ENCODE assay signal across 31 mouse cellular contexts in genomic region chr7:133684701-133685100, GRCm38 (mm10). TPM values are rescaled to one million over a fixed set of nuclear protein-coding genes. Genes with fewer than 3 reads are reported as not detected.
A peak's percentile ranks its signal among the peaks of the same experiment; 100 is the strongest.
DNase-seq lines count a peak whose midpoint lies in the region; ATAC-seq lines count a peak whose summit lies in the region.
"Had no signal": no experiment of that assay in that cellular context is flagged by ENCODE, and none has a peak within 500 bp of the region (broad histone marks: within the 10 kb centered on the region; RNA-seq: fewer than 3 reads in every experiment).

No protein-coding gene starts in this region.

- intact Hi-C loops in left cerebral cortex, postnatal 4 days (cut with DNase I) = no loop called here

- ATAC-seq in liver, embryonic 11.5 days (replicated peaks; ENCODE audit: low FRiP score) = 0 out of 2 replicates have a peak, but pooled peaks have one; percentile 13
- ATAC-seq in liver, embryonic 12.5 days = no peak
- ATAC-seq in granulocyte monocyte progenitor cell, adult 5-6 weeks (replicated peaks; ENCODE audit: poor library complexity, severe bottlenecking) = peak; percentile 82
- ATAC-seq: forebrain, embryonic 13.5 days; forebrain, embryonic 16.5 days; hindbrain, postnatal 0 days had no signal

- H3K4me1 ChIP-seq in liver, embryonic 11.5 days (replicated peaks; ENCODE audit: control insufficient read depth, insufficient read depth, low read length) = no peaks in the 10 kb centered on the region
- no peaks in the 10 kb centered on the region for H3K4me1 ChIP-seq in liver, embryonic 12.5 days
- peaks cover 16% of the 10 kb centered on the region for H3K4me1 ChIP-seq in megakaryocyte, embryonic 14.5 days
- H3K4me1 ChIP-seq: forebrain, embryonic 10.5 days; forebrain, embryonic 13.5 days had no signal

- peaks cover 33% of the 10 kb centered on the region for H3K36me3 ChIP-seq in liver, embryonic 11.5 days (ENCODE audit: control insufficient read depth, insufficient read depth, low read length)
- H3K36me3 ChIP-seq in liver, embryonic 12.5 days = peaks cover 59% of the 10 kb centered on the region
- peaks cover 40% of the 10 kb centered on the region for H3K36me3 ChIP-seq in megakaryocyte, embryonic 14.5 days (replicated peaks; ENCODE audit: low read length)

- no peak overlapping the region for H3K27ac ChIP-seq in liver, embryonic 11.5 days (ENCODE audit: low read depth, low read length)
- no peak overlapping the region for H3K27ac ChIP-seq in liver, embryonic 12.5 days
- H3K27ac ChIP-seq: forebrain, embryonic 10.5 days; forebrain, embryonic 13.5 days; gastrocnemius, adult 2 months; heart, embryonic 15.5 days; hindbrain, embryonic 14.5 days; hindbrain, postnatal 0 days had no signal

- no peaks in the 10 kb centered on the region for H3K27me3 ChIP-seq in liver, embryonic 11.5 days (replicated peaks; ENCODE audit: control insufficient read depth, insufficient read depth, low read length)
- H3K27me3 ChIP-seq in liver, embryonic 12.5 days (replicated peaks) = no peaks in the 10 kb centered on the region
- peaks cover 14% of the 10 kb centered on the region for H3K27me3 ChIP-seq in megakaryocyte, embryonic 14.5 days (replicated peaks)
- H3K27me3 ChIP-seq: CH12.LX; forebrain, embryonic 13.5 days; heart, embryonic 12.5 days; heart, embryonic 15.5 days had no signal

- no peak overlapping the region for H3K4me3 ChIP-seq in liver, embryonic 11.5 days (ENCODE audit: low read depth, low read length)
- no peak overlapping the region for H3K4me3 ChIP-seq in liver, embryonic 12.5 days
- H3K4me3 ChIP-seq in megakaryocyte, embryonic 14.5 days (replicated peaks) = peak overlapping the region; percentile 46
- H3K4me3 ChIP-seq: forebrain, embryonic 10.5 days; forebrain, embryonic 13.5 days; gastrocnemius, adult 2 months; heart, embryonic 12.5 days; heart, embryonic 15.5 days had no signal

- H3K9me3 ChIP-seq in liver, embryonic 11.5 days (ENCODE audit: control insufficient read depth, low read length) = peaks cover 3% of the 10 kb centered on the region; the same call in 1 of the 2 replicates
- H3K9me3 ChIP-seq in liver, embryonic 12.5 days (replicated peaks) = 0 out of 2 replicates have a peak, but pooled peaks cover 14% of the 10 kb centered on the region
- H3K9me3 ChIP-seq in megakaryocyte, embryonic 14.5 days = peaks cover 43% of the 10 kb centered on the region

- no peak overlapping the region for H3K9ac ChIP-seq in liver, embryonic 11.5 days (ENCODE audit: low read depth, low read length)
- H3K9ac ChIP-seq in liver, embryonic 12.5 days = no peak overlapping the region
- H3K9ac ChIP-seq: forebrain, embryonic 13.5 days; heart, embryonic 12.5 days; heart, embryonic 15.5 days; hindbrain, embryonic 14.5 days had no signal

- 95% methylated on average over 6 of the region's 6 CpGs for WGBS in liver, embryonic 11.5 days
- 85% methylated on average over 6 of the region's 6 CpGs for WGBS in liver, embryonic 12.5 days (ENCODE audit: insufficient replicate concordance)

- DNase-seq in liver, embryonic 11.5 days (ENCODE audit: low spot score) = no peak
- DNase-seq in 416B (ENCODE audit: low read depth) = peak; percentile 47
- no peak for DNase-seq in gastrocnemius, adult 18-20 months (ENCODE audit: low spot score)
- DNase-seq in layer of hippocampus, adult 8-10 months (ENCODE audit: low spot score in 2 of 2) = no peak
- DNase-seq in left cerebral cortex, postnatal 4 days = no peak
- DNase-seq: adrenal gland, adult 2 months; adrenal gland, postnatal 14 days; cerebellum, adult 11 months; cerebellum, adult 2 months; cerebellum, adult 9-11 months; cerebellum, postnatal 25 days; gastrocnemius, adult 2 months; gastrocnemius, postnatal 14 days; heart, adult 18-20 months; heart, postnatal 10 days; heart, postnatal 36 days had no signal

- H3K4me2 ChIP-seq in liver, embryonic 11.5 days = no peak overlapping the region
- no peak overlapping the region for H3K4me2 ChIP-seq in liver, embryonic 12.5 days
- H3K4me2 ChIP-seq: forebrain, embryonic 13.5 days; heart, embryonic 12.5 days; heart, embryonic 15.5 days; hindbrain, embryonic 14.5 days had no signal

RNA-seq across cellular contexts. Expression of gene Mmp21, which starts 4.8 kb away (rescaled TPM):
- 0.13 TPM in 1 of 2 replicates, not detected in the other for polyA plus RNA-seq in liver, embryonic 11.5 days (2014; fragmentation: Nextera tagmentation; extraction: Ambion mirVana)
- polyA plus RNA-seq in liver, embryonic 12.5 days (2016; fragmentation: Nextera tagmentation; extraction: Ambion mirVana) = not detected in 2 replicates
- total RNA-seq in granulocyte monocyte progenitor cell, adult 5-6 weeks (2014; fragmentation: Nextera tagmentation) = not detected in 2 replicates
- 0.52 TPM in 1 of 2 replicates, not detected in the other for total RNA-seq in granulocyte monocyte progenitor cell, adult 5-6 weeks (2017)
- polyA plus RNA-seq in megakaryocyte, embryonic 14.5 days (2012; ENCODE audit: insufficient read depth, low replicate concordance) = not detected in 2 replicates
- not detected for total RNA-seq in gastrocnemius, adult 18-20 months (2021)
- under 1 TPM in 3 of 4 experiments, not detected in 1; 0.18 to 0.23 (median 0.20) TPM for total RNA-seq in layer of hippocampus, adult 8-10 months (2022)
- total RNA-seq in left cerebral cortex, postnatal 4 days (2021) = not detected
- total RNA-seq: adrenal gland, adult 2 months; adrenal gland, postnatal 14 days; adrenal gland, postnatal 4 days; CH12.LX; G1E; gastrocnemius, adult 2 months; gastrocnemius, postnatal 14 days; gastrocnemius, postnatal 4 days; heart, adult 18-20 months; heart, postnatal 10 days; heart, postnatal 36 days; hindbrain, postnatal 0 days had no signal
- polyA plus RNA-seq: cerebellum, adult 2 months; forebrain, embryonic 10.5 days; G1E; heart, embryonic 15.5 days; hindbrain, embryonic 11.5 days had no signal

RNA-seq across cellular contexts. Expression of gene Bccip, which starts 24.4 kb away (rescaled TPM):
- 200 and 201 TPM in 2 replicates for polyA plus RNA-seq in liver, embryonic 11.5 days (2014; fragmentation: Nextera tagmentation; extraction: Ambion mirVana)
- 132 and 135 TPM in 2 replicates for polyA plus RNA-seq in liver, embryonic 12.5 days (2016; fragmentation: Nextera tagmentation; extraction: Ambion mirVana)
- total RNA-seq in granulocyte monocyte progenitor cell, adult 5-6 weeks (2014; fragmentation: Nextera tagmentation) = 77.6 and 89.6 TPM in 2 replicates
- 97.7 and 112 TPM in 2 replicates for total RNA-seq in granulocyte monocyte progenitor cell, adult 5-6 weeks (2017)
- 14.0 and 58.2 TPM in 2 replicates for polyA plus RNA-seq in megakaryocyte, embryonic 14.5 days (2012; ENCODE audit: insufficient read depth, low replicate concordance)
- total RNA-seq in gastrocnemius, adult 18-20 months (2021) = 10 to 100 TPM; 81.4 to 84.1 TPM
- 10 to 100 TPM; 71.3 to 76.6 (median 74.9) TPM for total RNA-seq in layer of hippocampus, adult 8-10 months (2022)
- total RNA-seq in left cerebral cortex, postnatal 4 days (2021) = 10 to 100 TPM; 52.8 to 55.4 TPM

RNA-seq across cellular contexts. Expression of gene Uros, which starts 25.2 kb away (rescaled TPM):
- polyA plus RNA-seq in liver, embryonic 11.5 days (2014; fragmentation: Nextera tagmentation; extraction: Ambion mirVana) = 129 and 150 TPM in 2 replicates
- 180 and 189 TPM in 2 replicates for polyA plus RNA-seq in liver, embryonic 12.5 days (2016; fragmentation: Nextera tagmentation; extraction: Ambion mirVana)
- 16.1 and 17.3 TPM in 2 replicates for total RNA-seq in granulocyte monocyte progenitor cell, adult 5-6 weeks (2014; fragmentation: Nextera tagmentation)
- 11.9 and 15.1 TPM in 2 replicates for total RNA-seq in granulocyte monocyte progenitor cell, adult 5-6 weeks (2017)
- polyA plus RNA-seq in megakaryocyte, embryonic 14.5 days (2012; ENCODE audit: insufficient read depth, low replicate concordance) = 1.6 TPM in 1 of 2 replicates, not detected in the other
- 10 to 100 TPM; 12.4 to 14.4 TPM for total RNA-seq in gastrocnemius, adult 18-20 months (2021)
- total RNA-seq in layer of hippocampus, adult 8-10 months (2022) = 10 to 100 TPM; 17.0 to 23.8 (median 19.4) TPM
- total RNA-seq in left cerebral cortex, postnatal 4 days (2021) = 10 to 100 TPM; 13.1 to 15.0 TPM

RNA-seq across cellular contexts. Expression of gene Edrf1, which starts 47.4 kb away (rescaled TPM):
- polyA plus RNA-seq in liver, embryonic 11.5 days (2014; fragmentation: Nextera tagmentation; extraction: Ambion mirVana) = 23.0 and 24.4 TPM in 2 replicates
- 18.6 and 19.2 TPM in 2 replicates for polyA plus RNA-seq in liver, embryonic 12.5 days (2016; fragmentation: Nextera tagmentation; extraction: Ambion mirVana)
- 25.7 and 31.9 TPM in 2 replicates for total RNA-seq in granulocyte monocyte progenitor cell, adult 5-6 weeks (2014; fragmentation: Nextera tagmentation)
- 16.7 and 17.1 TPM in 2 replicates for total RNA-seq in granulocyte monocyte progenitor cell, adult 5-6 weeks (2017)
- 1.2 TPM in 1 of 2 replicates, not detected in the other for polyA plus RNA-seq in megakaryocyte, embryonic 14.5 days (2012; ENCODE audit: insufficient read depth, low replicate concordance)
- 1 to 10 TPM; 7.8 to 8.3 TPM for total RNA-seq in gastrocnemius, adult 18-20 months (2021)
- 10 to 100 TPM; 24.3 to 38.6 (median 30.7) TPM for total RNA-seq in layer of hippocampus, adult 8-10 months (2022)
- 10 to 100 TPM; 24.3 to 24.5 TPM for total RNA-seq in left cerebral cortex, postnatal 4 days (2021)
